Mouse (Mus musculus): ENCODE results near the gene Hesx1. TPM values are rescaled to one million over a fixed set of nuclear protein-coding genes. Genes with fewer than 3 reads are reported as not detected.

The Hesx1 gene
- polyA plus RNA-seq, 1 experiment from 2014 or later = 0.23 TPM

- H3K9ac ChIP-seq = no peak overlapping the region
- peaks cover 8% of the 10 kb centered on the region for H3K9me3 ChIP-seq
- WGBS = 96% methylated on average over 8 of the region's 8 CpGs
- H3K27me3 ChIP-seq (replicated peaks) = peaks cover 4% of the 10 kb centered on the region; the same call in 1 of the 2 replicates
- no peak overlapping the region for H3K4me2 ChIP-seq (replicated peaks)
- H3K4me3 ChIP-seq = no peak overlapping the region
- H3K36me3 ChIP-seq = no peaks in the 10 kb centered on the region
- H3K27ac ChIP-seq = no peak overlapping the region
- peaks cover 11% of the 10 kb centered on the region for H3K4me1 ChIP-seq
- no peak for ATAC-seq (ENCODE audit: low FRiP score, low read depth)
These were observed 13.2 kb upstream of the Hesx1 start for GRCm38 (mm10) chr14:26981021-26981420.

- Histone ChIP-seq H3K27ac (no peak overlapping the region), H3K4me3 (no peak overlapping the region), H3K27me3 (replicated peaks) (peaks cover 4% of the 10 kb centered on the region; the same call in 1 of the 2 replicates), H3K36me3 (no peaks in the 10 kb centered on the region), H3K9me3 (peaks cover 8% of the 10 kb centered on the region), H3K4me1 (peaks cover 7% of the 10 kb centered on the region), H3K9ac (no peak overlapping the region), H3K4me2 (replicated peaks) (no peak overlapping the region)
- no peak for ATAC-seq (ENCODE audit: low FRiP score, low read depth)
- WGBS = 64% methylated on average over 5 of the region's 5 CpGs
These were observed 12.6 kb upstream of the Hesx1 start for GRCm38 (mm10) chr14:26981494-26982149.

GRCm38 (mm10) chr14:26982150-26982530 is 12.1 kb upstream of the Hesx1 start:
- no peak overlapping the region for H3K4me2 ChIP-seq (replicated peaks)
- 83% methylated on average over 5 of the region's 5 CpGs for WGBS
- no peak overlapping the region for H3K9ac ChIP-seq
- peaks cover 4% of the 10 kb centered on the region; the same call in 1 of the 2 replicates for H3K27me3 ChIP-seq (replicated peaks)
- no peak overlapping the region for H3K27ac ChIP-seq
- ATAC-seq (ENCODE audit: low FRiP score, low read depth) = no peak
- no peak overlapping the region for H3K4me3 ChIP-seq
- H3K36me3 ChIP-seq = no peaks in the 10 kb centered on the region
- peaks cover 2% of the 10 kb centered on the region; the same call in 1 of the 2 replicates for H3K4me1 ChIP-seq
- H3K9me3 ChIP-seq = peaks cover 8% of the 10 kb centered on the region

- no peak overlapping the region for H3K4me2 ChIP-seq (replicated peaks)
- H3K4me3 ChIP-seq = no peak overlapping the region
- no peak for ATAC-seq (ENCODE audit: low FRiP score, low read depth)
- no peaks in the 10 kb centered on the region for H3K27me3 ChIP-seq (replicated peaks)
- no peak overlapping the region for H3K27ac ChIP-seq
- no peaks in the 10 kb centered on the region for H3K4me1 ChIP-seq
- 69% methylated on average over 2 of the region's 2 CpGs for WGBS
- H3K36me3 ChIP-seq = no peaks in the 10 kb centered on the region
- H3K9ac ChIP-seq = no peak overlapping the region
- no peaks in the 10 kb centered on the region for H3K9me3 ChIP-seq
These were observed 5.5 kb upstream of the Hesx1 start for GRCm38 (mm10) chr14:26988694-26989093.

GRCm38 (mm10) chr14:26991622-26992021 is 2.6 kb upstream of the Hesx1 start:
- Histone ChIP-seq H3K9ac (no peak overlapping the region), H3K9me3 (no peaks in the 10 kb centered on the region), H3K27ac (no peak overlapping the region), H3K4me1 (peaks cover 3% of the 10 kb centered on the region; the same call in 1 of the 2 replicates), H3K36me3 (no peaks in the 10 kb centered on the region), H3K4me3 (no peak overlapping the region), H3K27me3 (replicated peaks) (no peaks in the 10 kb centered on the region), H3K4me2 (replicated peaks) (no peak overlapping the region)
- ATAC-seq (ENCODE audit: low FRiP score, low read depth) = no peak
- 50% methylated on average over 18 of the region's 18 CpGs for WGBS

- H3K9me3 ChIP-seq = no peaks in the 10 kb centered on the region
- no peaks in the 10 kb centered on the region for H3K27me3 ChIP-seq (replicated peaks)
- H3K36me3 ChIP-seq = no peaks in the 10 kb centered on the region
- H3K4me2 ChIP-seq (replicated peaks) = no peak overlapping the region
- ATAC-seq (ENCODE audit: low FRiP score, low read depth) = no peak
- peaks cover 3% of the 10 kb centered on the region; the same call in 1 of the 2 replicates for H3K4me1 ChIP-seq
- H3K27ac ChIP-seq = no peak overlapping the region
- no peak overlapping the region for H3K9ac ChIP-seq
- WGBS = 82% methylated on average over 3 of the region's 3 CpGs
- H3K4me3 ChIP-seq = no peak overlapping the region
These were observed 789 bp upstream of the Hesx1 start for GRCm38 (mm10) chr14:26993427-26993826.

- H3K4me2 ChIP-seq (replicated peaks) = no peak overlapping the region
- ATAC-seq (ENCODE audit: low FRiP score, low read depth) = no peak
- H3K9ac ChIP-seq = no peak overlapping the region
- H3K27ac ChIP-seq = no peak overlapping the region
- no peaks in the 10 kb centered on the region for H3K9me3 ChIP-seq
- no peak overlapping the region for H3K4me3 ChIP-seq
- H3K4me1 ChIP-seq = peaks cover 3% of the 10 kb centered on the region; the same call in 1 of the 2 replicates
- H3K36me3 ChIP-seq = no peaks in the 10 kb centered on the region
- H3K27me3 ChIP-seq (replicated peaks) = 0 out of 2 replicates have a peak, but pooled peaks cover under 1% of the 10 kb centered on the region
These were observed 2.0 kb downstream of the Hesx1 start for GRCm38 (mm10) chr14:26996257-26996656.

- 3% methylated on average over 11 of the region's 11 CpGs for WGBS
- H3K4me2 ChIP-seq (replicated peaks) = no peak overlapping the region
These were observed 6.2 kb downstream of the Hesx1 start for GRCm38 (mm10) chr14:27000386-27000785.

GRCm38 (mm10) chr14:27004906-27005305 is 10.7 kb downstream of the Hesx1 start:
- Histone ChIP-seq H3K27ac (no peak overlapping the region), H3K4me2 (replicated peaks) (no peak overlapping the region), H3K4me3 (no peak overlapping the region), H3K36me3 (no peaks in the 10 kb centered on the region), H3K9me3 (no peaks in the 10 kb centered on the region), H3K9ac (no peak overlapping the region), H3K4me1 (no peaks in the 10 kb centered on the region), H3K27me3 (replicated peaks) (0 out of 2 replicates have a peak, but pooled peaks cover 2% of the 10 kb centered on the region)
- no peak for ATAC-seq (ENCODE audit: low FRiP score, low read depth)
- WGBS = 83% methylated on average over 7 of the region's 7 CpGs

More at GRCm38 (mm10) chr14:27000386-27000785, 6.2 kb downstream of the Hesx1 start:
- Histone ChIP-seq H3K4me1 (no peaks in the 10 kb centered on the region), H3K27me3 (replicated peaks) (0 out of 2 replicates have a peak, but pooled peaks cover 2% of the 10 kb centered on the region), H3K9ac (no peak overlapping the region), H3K4me3 (no peak overlapping the region), H3K9me3 (no peaks in the 10 kb centered on the region), H3K27ac (no peak overlapping the region), H3K36me3 (no peaks in the 10 kb centered on the region)
- no peak for ATAC-seq (ENCODE audit: low FRiP score, low read depth)

GRCm38 (mm10) chr14:27005937-27006336 is 11.7 kb downstream of the Hesx1 start:
- H3K4me1 ChIP-seq = no peaks in the 10 kb centered on the region
- H3K4me3 ChIP-seq = no peak overlapping the region
- no peaks in the 10 kb centered on the region for H3K36me3 ChIP-seq
- H3K9ac ChIP-seq = no peak overlapping the region
- ATAC-seq (ENCODE audit: low FRiP score, low read depth) = no peak
- no peaks in the 10 kb centered on the region for H3K9me3 ChIP-seq
- 0 out of 2 replicates have a peak, but pooled peaks cover 2% of the 10 kb centered on the region for H3K27me3 ChIP-seq (replicated peaks)
- WGBS = 32% methylated on average over 6 of the region's 6 CpGs
- no peak overlapping the region for H3K4me2 ChIP-seq (replicated peaks)
- H3K27ac ChIP-seq = no peak overlapping the region

GRCm38 (mm10) chr14:27011561-27011960 is 17.3 kb downstream of the Hesx1 start:
- no peak overlapping the region for H3K4me2 ChIP-seq (replicated peaks)
- no peak for ATAC-seq (ENCODE audit: low FRiP score, low read depth)
- no peak overlapping the region for H3K27ac ChIP-seq
- no peaks in the 10 kb centered on the region for H3K27me3 ChIP-seq (replicated peaks)
- no peak overlapping the region for H3K9ac ChIP-seq
- H3K36me3 ChIP-seq = no peaks in the 10 kb centered on the region
- no peaks in the 10 kb centered on the region for H3K9me3 ChIP-seq
- no peaks in the 10 kb centered on the region for H3K4me1 ChIP-seq
- no peak overlapping the region for H3K4me3 ChIP-seq
- WGBS = 81% methylated on average over 5 of the region's 5 CpGs

- Histone ChIP-seq H3K4me1 (no peaks in the 10 kb centered on the region), H3K4me2 (replicated peaks) (no peak overlapping the region), H3K9ac (no peak overlapping the region), H3K27me3 (replicated peaks) (no peaks in the 10 kb centered on the region), H3K36me3 (no peaks in the 10 kb centered on the region), H3K4me3 (no peak overlapping the region), H3K27ac (no peak overlapping the region), H3K9me3 (no peaks in the 10 kb centered on the region)
- WGBS = 72% methylated on average over 4 of the region's 4 CpGs
- ATAC-seq (ENCODE audit: low FRiP score, low read depth) = no peak
These were observed 19.4 kb downstream of the Hesx1 start for GRCm38 (mm10) chr14:27013658-27014057.

- Histone ChIP-seq H3K9me3 (no peaks in the 10 kb centered on the region), H3K4me2 (replicated peaks) (no peak overlapping the region)
- WGBS = 90% methylated on average over 2 of the region's 2 CpGs
These were observed 23.7 kb downstream of the Hesx1 start for GRCm38 (mm10) chr14:27017936-27018335.

More at GRCm38 (mm10) chr14:27017936-27018335, 23.7 kb downstream of the Hesx1 start:
- no peak overlapping the region for H3K27ac ChIP-seq
- no peaks in the 10 kb centered on the region for H3K4me1 ChIP-seq
- no peak overlapping the region for H3K9ac ChIP-seq
- no peaks in the 10 kb centered on the region for H3K27me3 ChIP-seq (replicated peaks)
- H3K36me3 ChIP-seq = no peaks in the 10 kb centered on the region
- ATAC-seq (ENCODE audit: low FRiP score, low read depth) = no peak
- no peak overlapping the region for H3K4me3 ChIP-seq
